Mouse (Mus musculus) yolk sac, embryonic 10.5 days (tissue): ENCODE measurements around the gene Gbp3.

Experiments
- DNase-seq: peaks from one replicate; pipeline ENCODE4 v3.0.0-alpha.2; 2017; ENCODE audit warnings: low spot score

The Gbp3 gene

GRCm38 (mm10) chr3:142588888-142589287 is 29.1 kb downstream of the Gbp3 start:
- DNase-seq = no peak

DNA sequence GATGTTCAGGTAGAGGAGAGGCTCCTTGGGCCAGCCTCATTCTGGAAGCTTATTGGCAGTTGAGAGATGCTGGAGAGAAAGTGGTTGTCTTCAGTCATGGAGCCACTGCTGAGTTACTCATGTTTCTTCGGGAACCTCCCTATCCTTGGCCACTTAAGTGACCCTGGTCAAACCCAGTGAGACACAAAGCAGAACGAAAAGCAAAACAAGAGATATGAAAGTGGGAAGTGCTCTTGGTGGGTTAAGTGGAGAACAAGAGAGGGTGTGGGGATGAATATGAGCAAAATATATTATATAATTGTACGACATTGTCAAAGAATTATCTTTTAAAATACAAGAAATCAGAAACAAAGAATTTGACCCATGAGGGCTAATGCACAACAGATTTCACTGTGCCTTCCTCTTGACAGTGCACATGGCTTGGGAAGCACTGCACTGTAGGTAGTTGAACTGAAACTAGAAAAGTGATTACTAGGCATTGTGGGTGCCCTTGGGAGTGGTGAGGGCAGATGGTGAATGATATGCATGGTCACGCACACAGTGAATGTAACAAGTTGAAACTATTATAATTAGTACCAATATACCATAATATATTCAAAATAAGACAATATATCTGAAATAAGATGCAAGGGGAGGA is 30.7 kb downstream of the Gbp3 start:
- DNase-seq = no peak

GRCm38 (mm10) chr3:142594547-142594946 is 34.7 kb downstream of the Gbp3 start, which contains the start of gene Gbp2b:
TSS of gene Gbp2b (plus strand) at chr3:142594847.
- DNase-seq = no peak

DNA sequence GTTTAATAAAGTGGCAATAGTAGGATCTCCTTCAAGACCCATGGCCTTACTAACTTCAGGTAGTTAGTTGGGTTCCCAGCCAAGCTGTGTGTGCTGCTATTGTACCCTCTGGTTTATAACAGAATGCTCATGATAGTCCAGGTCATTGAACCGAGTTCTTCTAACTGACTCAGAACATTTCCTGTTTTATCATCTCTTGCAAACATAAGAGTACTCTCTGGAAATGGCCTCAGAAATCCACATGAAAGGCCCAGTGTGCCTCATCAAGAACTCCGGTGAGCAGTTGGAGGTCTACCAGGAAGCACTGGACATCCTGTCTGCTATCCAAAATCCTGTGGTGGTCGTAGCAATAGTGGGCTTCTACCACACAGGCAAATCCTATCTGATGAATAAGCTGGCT is 38.1 kb downstream of the Gbp3 start:
- no peak for DNase-seq

- no peak for DNase-seq
Observed at GRCm38 (mm10) chr3:142601675-142602074, 41.8 kb downstream of the Gbp3 start.

- DNase-seq = no peak
Observed at GRCm38 (mm10) chr3:142618658-142619057, 58.8 kb downstream of the Gbp3 start.

DNA sequence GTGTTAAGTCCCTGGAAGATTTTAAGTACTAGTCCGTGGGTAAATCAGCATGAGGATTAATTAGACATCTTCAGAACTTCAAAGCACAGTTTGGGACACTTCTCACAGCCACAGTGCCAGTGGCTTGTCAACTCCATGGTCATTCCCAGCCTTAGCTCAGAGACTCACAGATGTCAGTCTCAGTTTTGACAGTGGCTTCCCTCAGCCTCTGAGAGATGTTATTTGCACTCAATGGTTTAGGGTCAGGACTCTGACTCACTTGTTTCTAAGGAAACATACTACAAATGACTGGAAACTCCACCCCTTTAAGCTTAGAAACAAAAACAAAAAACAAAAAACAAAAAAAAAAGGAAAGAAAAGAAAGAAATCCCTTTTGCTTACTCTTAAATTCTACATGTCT is 59.8 kb downstream of the Gbp3 start:
- DNase-seq = no peak

- DNase-seq = no peak
Observed at GRCm38 (mm10) chr3:142620111-142620955, 60.5 kb downstream of the Gbp3 start, which contains the start of gene Gbp2. TSS of gene Gbp2 (plus strand) at chr3:142620602.

- no peak for DNase-seq
Observed at GRCm38 (mm10) chr3:142620956-142621562, 61.2 kb downstream of the Gbp3 start.
